Mouse (Mus musculus) limb, embryonic 10.5 days (tissue): ENCODE data around the gene Pla2g4d. TPM values are rescaled to one million over a fixed set of nuclear protein-coding genes. Genes with fewer than 3 reads are reported as not detected.

Source experiments
- DNase-seq: peaks from one replicate; pipeline ENCODE4 v3.0.0-alpha.2; 2017; ENCODE audit warnings: low spot score
- H3K27ac ChIP-seq: fragments of 300-500 bp; sonication (generic); 2 replicates; pipeline ENCODE4 v1.5.1; 2016; ENCODE audit warnings: mild to moderate bottlenecking
- H3K27me3 ChIP-seq: fragments of 300-500 bp; sonication (generic); 2 replicates; pipeline ENCODE4 v1.6.1; 2016; ENCODE audit warnings: low read depth, mild to moderate bottlenecking; ENCODE audit not compliant: poor library complexity, severe bottlenecking
- H3K36me3 ChIP-seq: fragments of 300-500 bp; sonication (generic); 2 replicates; pipeline ENCODE4 v1.6.1; 2016; ENCODE audit warnings: mild to moderate bottlenecking, moderate library complexity
- H3K4me1 ChIP-seq: fragments of 300-500 bp; sonication (generic); 2 replicates; pipeline ENCODE4 v1.6.1; 2016
- H3K4me3 ChIP-seq: fragments of 300-500 bp; sonication (generic); 2 replicates; pipeline ENCODE4 v1.5.1; 2016; ENCODE audit warnings: mild to moderate bottlenecking, moderate library complexity
- H3K9me3 ChIP-seq: fragments of 300-500 bp; sonication (generic); replicated peaks from 2 replicates; pipeline ENCODE4 v1.6.1; 2016; ENCODE audit warnings: mild to moderate bottlenecking
- WGBS: fragments of 180-500 bp; shearing (Covaris S2); methylation state at CpG from one replicate; pipeline ENCODE4 v1.1.7; 2016; 5-methylcytosine and 5-hydroxymethylcytosine counted together
- polyA plus RNA-seq: library from polyadenylated mRNA; unstranded; fragments of >200 nt; fragmentation: Nextera tagmentation; extraction: Ambion mirVana; gene quantifications from 2 replicates; pipeline ENCODE4 v1.2.1, GENCODE M21; 2016

Pla2g4d gene
- polyA plus RNA-seq, 1 experiment from 2014 or later, result 0.05 TPM

- no peak overlapping the region for H3K27ac ChIP-seq
- no peaks in the 10 kb centered on the region for H3K9me3 ChIP-seq
- no peak overlapping the region for H3K4me3 ChIP-seq
- no peaks in the 10 kb centered on the region for H3K27me3 ChIP-seq
- DNase-seq, result no peak
- no peaks in the 10 kb centered on the region for H3K36me3 ChIP-seq
- H3K4me1 ChIP-seq, result no peaks in the 10 kb centered on the region
Measured at GRCm38 (mm10) chr2:120284705-120285104, 4.3 kb downstream of the Pla2g4d start.

GRCm38 (mm10) chr2:120284094-120284493 lies 4.9 kb downstream of the Pla2g4d start:
- Histone ChIP-seq H3K36me3 (no peaks in the 10 kb centered on the region), H3K27ac (no peak overlapping the region), H3K4me1 (no peaks in the 10 kb centered on the region), H3K4me3 (no peak overlapping the region), H3K27me3 (no peaks in the 10 kb centered on the region), H3K9me3 (no peaks in the 10 kb centered on the region)
- WGBS, result 84% methylated on average over 5 of the region's 5 CpGs
- DNase-seq, result no peak

GRCm38 (mm10) chr2:120283550-120283949 lies 5.4 kb downstream of the Pla2g4d start:
- Histone ChIP-seq H3K4me1 (no peaks in the 10 kb centered on the region), H3K9me3 (no peaks in the 10 kb centered on the region), H3K36me3 (no peaks in the 10 kb centered on the region), H3K4me3 (no peak overlapping the region), H3K27me3 (no peaks in the 10 kb centered on the region), H3K27ac (no peak overlapping the region)
- no peak for DNase-seq
- WGBS, result 55% methylated on average over 6 of the region's 6 CpGs

GRCm38 (mm10) chr2:120281221-120281620 lies 7.8 kb downstream of the Pla2g4d start:
- Histone ChIP-seq H3K4me3 (no peak overlapping the region), H3K9me3 (no peaks in the 10 kb centered on the region), H3K4me1 (no peaks in the 10 kb centered on the region), H3K36me3 (no peaks in the 10 kb centered on the region), H3K27me3 (no peaks in the 10 kb centered on the region), H3K27ac (no peak overlapping the region)
- DNase-seq, result no peak
- 60% methylated on average over 3 of the region's 3 CpGs for WGBS

- H3K27ac ChIP-seq, result no peak overlapping the region
- H3K4me3 ChIP-seq, result no peak overlapping the region
- peak; percentile 68 for DNase-seq
- H3K4me1 ChIP-seq, result no peaks in the 10 kb centered on the region
- H3K9me3 ChIP-seq, result no peaks in the 10 kb centered on the region
- WGBS, result 17% methylated on average over 8 of the region's 8 CpGs
- no peaks in the 10 kb centered on the region for H3K27me3 ChIP-seq
- H3K36me3 ChIP-seq, result no peaks in the 10 kb centered on the region
Measured at GRCm38 (mm10) chr2:120279961-120280360, 9.0 kb downstream of the Pla2g4d start.

GRCm38 (mm10) chr2:120276951-120277350 lies 12.0 kb downstream of the Pla2g4d start:
- no peaks in the 10 kb centered on the region for H3K4me1 ChIP-seq
- no peak overlapping the region for H3K27ac ChIP-seq
- no peaks in the 10 kb centered on the region for H3K36me3 ChIP-seq
- no peaks in the 10 kb centered on the region for H3K27me3 ChIP-seq
- DNase-seq, result no peak
- H3K4me3 ChIP-seq, result no peak overlapping the region
- no peaks in the 10 kb centered on the region for H3K9me3 ChIP-seq
- WGBS, result 81% methylated on average over 4 of the region's 4 CpGs

- Histone ChIP-seq H3K4me1 (peaks cover 17% of the 10 kb centered on the region), H3K27ac (peak overlapping the region; percentile 61), H3K36me3 (no peaks in the 10 kb centered on the region), H3K27me3 (peaks cover 35% of the 10 kb centered on the region), H3K9me3 (no peaks in the 10 kb centered on the region), H3K4me3 (peak overlapping the region; percentile 40)
- peak; percentile 55 for DNase-seq
- WGBS, result 0% methylated on average over 9 of the region's 9 CpGs
Measured at GRCm38 (mm10) chr2:120268635-120269034, 20.4 kb downstream of the Pla2g4d start.

- H3K36me3 ChIP-seq, result no peaks in the 10 kb centered on the region
- peaks cover 33% of the 10 kb centered on the region for H3K27me3 ChIP-seq
- peaks cover 17% of the 10 kb centered on the region for H3K4me1 ChIP-seq
- no peaks in the 10 kb centered on the region for H3K9me3 ChIP-seq
- H3K4me3 ChIP-seq, result no peak overlapping the region
- no peak for DNase-seq
- no peak overlapping the region for H3K27ac ChIP-seq
- WGBS, result 59% methylated on average over 6 of the region's 6 CpGs
Measured at GRCm38 (mm10) chr2:120265523-120265922, 23.5 kb downstream of the Pla2g4d start.

GRCm38 (mm10) chr2:120264858-120265257 lies 24.1 kb downstream of the Pla2g4d start:
- peaks cover 17% of the 10 kb centered on the region for H3K4me1 ChIP-seq
- WGBS, result 60% methylated on average over 10 of the region's 10 CpGs
- no peak for DNase-seq
- H3K27ac ChIP-seq, result no peak overlapping the region
- H3K4me3 ChIP-seq, result no peak overlapping the region
- no peaks in the 10 kb centered on the region for H3K9me3 ChIP-seq
- H3K36me3 ChIP-seq, result no peaks in the 10 kb centered on the region
- H3K27me3 ChIP-seq, result peaks cover 29% of the 10 kb centered on the region

- Histone ChIP-seq H3K4me1 (peaks cover 7% of the 10 kb centered on the region; the same call in 1 of the 2 replicates), H3K36me3 (no peaks in the 10 kb centered on the region), H3K27me3 (peaks cover 11% of the 10 kb centered on the region; the same call in 1 of the 2 replicates), H3K4me3 (no peak overlapping the region), H3K27ac (no peak overlapping the region), H3K9me3 (no peaks in the 10 kb centered on the region)
- WGBS, result 45% methylated on average over 1 of the region's 1 CpGs
- DNase-seq, result no peak
Measured at GRCm38 (mm10) chr2:120262876-120263275, 26.1 kb downstream of the Pla2g4d start.

- no peaks in the 10 kb centered on the region for H3K36me3 ChIP-seq
- no peak overlapping the region for H3K4me3 ChIP-seq
- DNase-seq, result no peak
- no peaks in the 10 kb centered on the region for H3K9me3 ChIP-seq
- H3K4me1 ChIP-seq, result peaks cover 7% of the 10 kb centered on the region; the same call in 1 of the 2 replicates
- H3K27ac ChIP-seq, result no peak overlapping the region
- H3K27me3 ChIP-seq, result peaks cover 3% of the 10 kb centered on the region; the same call in 1 of the 2 replicates
- 75% methylated on average over 3 of the region's 3 CpGs for WGBS
Measured at GRCm38 (mm10) chr2:120261346-120261745, 27.7 kb downstream of the Pla2g4d start.

GRCm38 (mm10) chr2:120256259-120256658 lies 32.7 kb downstream of the Pla2g4d start:
- no peaks in the 10 kb centered on the region for H3K4me1 ChIP-seq
- H3K9me3 ChIP-seq, result no peaks in the 10 kb centered on the region
- H3K36me3 ChIP-seq, result no peaks in the 10 kb centered on the region
- no peak overlapping the region for H3K27ac ChIP-seq
- no peak overlapping the region for H3K4me3 ChIP-seq
- DNase-seq, result no peak
- no peaks in the 10 kb centered on the region for H3K27me3 ChIP-seq

- Histone ChIP-seq H3K27ac (no peak overlapping the region), H3K27me3 (no peaks in the 10 kb centered on the region), H3K36me3 (no peaks in the 10 kb centered on the region), H3K4me3 (no peak overlapping the region), H3K4me1 (no peaks in the 10 kb centered on the region), H3K9me3 (no peaks in the 10 kb centered on the region)
- DNase-seq, result no peak
- WGBS, result 92% methylated on average over 6 of the region's 6 CpGs
Measured at GRCm38 (mm10) chr2:120252644-120253043, 36.4 kb downstream of the Pla2g4d start.

GRCm38 (mm10) chr2:120245421-120246016 lies 43.5 kb downstream of the Pla2g4d start:
- Histone ChIP-seq H3K4me3 (peak overlapping the region; percentile 50), H3K36me3 (no peaks in the 10 kb centered on the region), H3K27ac (peak overlapping the region; percentile 1; the same call in 1 of the 2 replicates), H3K27me3 (peaks cover 47% of the 10 kb centered on the region), H3K4me1 (peaks cover 7% of the 10 kb centered on the region; the same call in 1 of the 2 replicates), H3K9me3 (no peaks in the 10 kb centered on the region)
- peak; percentile 40 for DNase-seq
- WGBS, result 19% methylated on average over 9 of the region's 9 CpGs
